Mouse (Mus musculus) thymus, postnatal 0 days (tissue): ENCODE data around the gene Fance. TPM values are rescaled to one million over a fixed set of nuclear protein-coding genes. Genes with fewer than 3 reads are reported as not detected.
"Not testable (repeated sequence)": the region's sequence is repeated elsewhere in the genome, so short reads cannot be mapped to it uniquely, and the experiment has no call there.

ENCODE experiments used
- DNase-seq: peaks from one replicate; pipeline ENCODE4 v3.0.0-alpha.2; 2015; ENCODE audit warnings: low spot score
- polyA plus RNA-seq: library from polyadenylated mRNA; unstranded; fragments of >200 nt; fragmentation: Nextera tagmentation; extraction: Ambion mirVana; gene quantifications from 2 replicates; pipeline ENCODE4 v1.2.1, GENCODE M21; 2015

The Fance gene
- polyA plus RNA-seq, 1 experiment from 2014 or later: 27.6 TPM

DNA sequence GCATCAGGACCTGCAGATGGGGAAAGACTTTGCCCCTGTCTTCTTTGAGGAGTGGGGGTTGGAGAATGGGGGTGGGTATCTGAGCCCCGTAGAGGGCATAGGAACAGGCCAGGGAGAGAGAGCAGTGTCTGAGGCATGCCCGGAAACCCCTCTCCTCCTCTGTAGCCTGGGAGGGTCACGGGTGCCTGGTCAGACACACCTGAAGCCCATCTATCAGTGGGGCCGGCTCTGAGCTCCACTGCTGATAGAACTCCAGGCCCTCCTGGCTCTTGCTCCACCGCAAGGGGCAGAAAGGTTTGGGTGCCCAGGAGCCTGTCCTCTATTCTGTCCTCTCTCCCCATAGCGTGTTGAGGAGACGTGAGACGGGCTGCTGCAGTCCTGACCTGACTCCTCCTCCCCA, 12.4 kb downstream of the Fance start:
- DNase-seq: no peak

DNA sequence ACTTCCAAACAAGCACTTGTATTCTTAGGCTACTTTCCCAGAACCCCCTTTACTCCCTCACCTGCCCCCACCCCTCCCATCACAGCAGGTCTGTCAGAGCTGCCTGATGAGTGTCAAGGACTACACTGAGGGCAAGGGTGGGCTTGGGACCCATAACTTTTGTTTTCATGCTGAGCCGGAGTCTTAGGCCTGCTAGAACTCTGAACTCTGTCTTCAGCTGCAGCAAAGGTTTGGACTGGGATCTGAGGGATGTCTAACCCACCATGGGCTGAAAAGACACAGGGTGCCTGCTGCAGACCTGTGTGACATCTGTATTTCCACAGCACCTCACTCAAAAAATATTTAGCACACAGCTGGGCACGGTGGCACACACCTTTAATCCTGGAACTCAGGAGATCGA, 13.6 kb downstream of the Fance start:
- DNase-seq: no peak

DNA sequence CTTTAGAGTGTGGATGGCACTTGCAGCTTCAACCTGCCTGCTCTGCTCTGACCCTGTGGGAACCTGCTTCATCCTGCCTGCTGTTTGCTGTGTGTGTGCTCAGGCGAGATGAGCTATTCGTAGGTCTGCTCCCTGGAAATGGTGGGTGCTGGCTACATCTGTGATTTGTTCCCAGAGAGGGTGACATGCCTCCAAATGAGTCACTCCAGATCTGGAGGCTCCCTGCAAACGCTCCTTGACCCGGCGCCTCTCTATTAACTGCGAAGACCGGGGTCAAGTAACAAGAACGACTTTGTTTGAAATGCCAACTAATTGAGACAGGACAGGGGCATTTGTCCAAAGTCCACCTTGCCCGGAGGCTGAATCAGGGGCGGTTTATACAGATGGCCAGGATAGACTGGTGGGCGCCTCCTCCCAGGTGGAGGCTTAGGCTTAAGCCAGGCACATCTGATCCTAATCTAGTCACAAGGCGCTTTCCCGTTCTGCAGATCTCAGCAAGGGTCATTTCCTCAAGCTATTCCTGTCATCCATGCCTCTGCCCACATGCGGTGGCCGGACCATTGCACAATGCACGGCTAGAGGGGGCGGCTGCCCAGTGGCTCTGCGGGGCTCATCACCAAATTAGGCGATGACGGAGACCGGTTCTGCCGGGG, 14.5 kb downstream of the Fance start:
- no peak for DNase-seq

DNA sequence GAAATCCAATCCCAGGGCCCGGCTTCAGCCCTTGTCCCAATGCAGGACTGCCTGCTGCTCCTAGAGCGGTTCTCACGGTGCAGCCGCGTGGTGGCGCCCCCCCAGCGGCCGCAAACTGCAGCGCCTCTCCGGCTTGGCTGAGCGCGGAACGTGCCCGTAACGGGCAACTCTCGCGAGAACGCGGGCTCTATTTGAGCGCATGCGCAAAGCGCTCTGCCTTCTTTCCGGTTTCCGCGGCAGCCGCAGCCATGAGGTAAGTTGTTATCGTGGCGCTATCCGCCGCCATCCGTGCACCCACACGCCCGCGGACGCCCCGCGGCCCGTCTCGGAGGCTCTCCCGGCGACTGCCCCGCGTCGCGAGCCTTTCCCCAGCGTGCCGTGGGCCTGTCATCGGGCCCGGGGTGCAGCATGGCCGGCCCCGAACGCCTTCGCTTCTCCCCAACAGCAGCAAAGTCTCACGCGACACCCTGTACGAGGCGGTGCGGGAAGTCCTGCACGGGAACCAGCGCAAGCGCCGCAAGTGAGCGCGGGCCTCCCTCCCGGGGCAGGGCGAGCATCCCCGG, 15.1 kb downstream of the Fance start, which contains the start of gene Rpl10a:
Gene Rpl10a (plus strand): TSS at position 106 of the 563 bp plus-strand sequence.
- peak; percentile 99 for DNase-seq

DNA sequence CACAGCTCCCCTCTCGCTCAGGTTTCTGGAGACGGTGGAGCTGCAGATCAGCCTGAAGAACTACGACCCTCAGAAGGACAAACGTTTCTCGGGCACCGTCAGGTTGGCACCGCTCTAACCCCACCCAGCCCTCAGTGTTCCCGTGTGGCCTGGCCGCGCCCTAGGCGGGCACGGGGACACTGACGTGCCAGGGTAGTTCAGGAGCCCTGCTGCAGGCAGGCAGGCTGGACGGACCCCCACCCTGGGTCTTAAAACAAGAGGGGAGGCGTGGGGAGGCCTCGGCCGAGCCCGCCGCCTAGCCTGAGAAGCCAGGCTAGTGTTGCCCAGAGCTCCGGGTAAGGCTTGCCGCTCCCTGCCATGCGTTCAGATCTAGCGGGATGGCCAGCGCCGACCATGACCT, 15.6 kb downstream of the Fance start:
- no peak for DNase-seq

DNA sequence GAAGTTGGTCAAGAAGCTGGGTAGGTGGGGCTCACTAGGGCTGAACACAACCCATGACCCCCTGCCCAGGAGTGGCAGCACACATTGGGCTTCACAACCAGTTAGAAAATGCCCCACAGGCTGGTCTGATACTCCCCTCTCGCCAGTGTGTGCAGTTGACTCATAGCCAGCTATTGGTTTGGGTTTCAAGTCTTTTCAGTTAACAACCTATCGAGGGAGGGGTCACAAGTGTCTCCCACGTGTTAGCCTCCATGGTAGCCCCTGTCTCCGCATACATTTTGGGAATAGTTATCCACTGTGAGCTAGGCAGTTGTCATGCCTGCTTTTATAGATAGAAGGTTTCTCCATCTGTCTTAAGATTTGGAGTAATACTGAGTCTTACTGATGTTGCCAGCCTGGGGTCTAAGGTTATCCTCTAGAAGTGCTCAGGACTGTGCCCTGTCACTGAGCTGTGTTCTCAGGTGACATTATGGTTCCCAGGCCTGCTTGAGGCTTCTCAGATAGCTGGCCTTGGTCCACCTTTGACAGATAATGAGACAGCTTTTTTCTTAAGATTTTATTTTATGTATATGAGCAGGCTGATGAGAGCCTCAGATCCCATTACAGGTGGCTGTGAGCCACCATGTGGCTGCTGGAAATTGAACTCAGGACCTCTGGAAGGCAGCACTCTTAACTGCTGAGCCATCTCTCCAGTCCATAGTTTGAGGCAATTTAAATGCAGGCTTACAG, 16.3 kb downstream of the Fance start:
- no peak for DNase-seq

GRCm38 (mm10) chr17:28330232-28330546, 16.9 kb downstream of the Fance start:
- no peak for DNase-seq

DNA sequence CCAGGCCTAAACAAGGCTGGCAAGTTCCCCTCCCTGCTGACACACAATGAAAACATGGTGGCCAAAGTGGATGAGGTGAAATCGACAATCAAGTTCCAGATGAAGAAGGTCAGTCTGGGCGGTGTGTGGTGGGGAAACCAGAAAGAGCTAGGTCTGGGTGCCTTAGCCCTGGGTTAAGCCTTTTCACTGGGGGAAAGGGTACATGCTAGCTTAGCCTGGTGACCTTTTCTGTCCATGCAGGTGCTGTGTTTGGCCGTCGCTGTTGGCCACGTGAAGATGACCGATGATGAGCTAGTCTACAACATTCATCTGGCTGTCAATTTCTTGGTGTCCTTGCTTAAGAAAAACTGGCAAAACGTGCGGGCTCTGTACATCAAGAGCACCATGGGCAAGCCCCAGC, 17.3 kb downstream of the Fance start:
- not testable (repeated sequence) for DNase-seq

DNA sequence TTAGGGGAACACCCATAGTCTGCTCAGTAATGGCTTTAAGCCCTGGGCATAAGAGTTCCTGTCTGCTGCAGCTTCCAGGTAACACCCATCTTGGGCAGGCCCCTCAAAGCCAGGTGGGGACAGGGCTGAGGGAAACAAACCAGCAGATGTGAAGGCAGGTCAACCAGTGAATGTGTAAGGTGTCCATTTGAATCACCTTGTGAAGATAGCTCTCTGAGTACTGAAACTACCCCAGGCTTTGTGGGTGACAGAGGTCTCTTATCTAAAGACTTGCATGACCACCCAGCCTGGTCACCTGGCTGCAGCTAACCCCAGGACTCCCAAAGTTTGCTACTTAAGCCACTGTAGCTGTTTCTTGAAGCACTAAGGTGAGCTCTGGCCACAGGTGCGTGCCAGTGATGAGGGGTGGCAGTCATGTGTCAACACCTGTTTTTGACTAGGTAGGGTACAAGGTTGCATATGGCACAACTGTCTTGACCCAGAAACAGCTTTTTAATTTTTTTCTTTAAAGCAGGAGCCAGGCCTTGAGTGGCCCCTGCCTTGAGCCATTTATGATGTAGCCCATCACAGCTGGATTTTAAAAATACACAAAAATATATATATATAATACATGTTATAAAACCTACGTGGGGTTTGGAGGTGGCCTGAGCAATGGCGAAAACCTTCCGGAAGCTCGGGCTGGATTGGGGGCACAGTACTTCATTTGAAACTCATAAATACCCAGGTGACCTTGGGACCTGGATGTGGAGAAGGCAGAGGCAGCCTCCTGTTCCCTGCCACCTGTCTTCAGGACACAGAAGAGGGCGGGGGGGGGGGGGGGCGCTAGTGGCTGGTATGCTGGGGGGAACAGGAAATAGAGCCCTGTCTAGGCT, 18.2 kb downstream of the Fance start:
- DNase-seq: no peak

DNA sequence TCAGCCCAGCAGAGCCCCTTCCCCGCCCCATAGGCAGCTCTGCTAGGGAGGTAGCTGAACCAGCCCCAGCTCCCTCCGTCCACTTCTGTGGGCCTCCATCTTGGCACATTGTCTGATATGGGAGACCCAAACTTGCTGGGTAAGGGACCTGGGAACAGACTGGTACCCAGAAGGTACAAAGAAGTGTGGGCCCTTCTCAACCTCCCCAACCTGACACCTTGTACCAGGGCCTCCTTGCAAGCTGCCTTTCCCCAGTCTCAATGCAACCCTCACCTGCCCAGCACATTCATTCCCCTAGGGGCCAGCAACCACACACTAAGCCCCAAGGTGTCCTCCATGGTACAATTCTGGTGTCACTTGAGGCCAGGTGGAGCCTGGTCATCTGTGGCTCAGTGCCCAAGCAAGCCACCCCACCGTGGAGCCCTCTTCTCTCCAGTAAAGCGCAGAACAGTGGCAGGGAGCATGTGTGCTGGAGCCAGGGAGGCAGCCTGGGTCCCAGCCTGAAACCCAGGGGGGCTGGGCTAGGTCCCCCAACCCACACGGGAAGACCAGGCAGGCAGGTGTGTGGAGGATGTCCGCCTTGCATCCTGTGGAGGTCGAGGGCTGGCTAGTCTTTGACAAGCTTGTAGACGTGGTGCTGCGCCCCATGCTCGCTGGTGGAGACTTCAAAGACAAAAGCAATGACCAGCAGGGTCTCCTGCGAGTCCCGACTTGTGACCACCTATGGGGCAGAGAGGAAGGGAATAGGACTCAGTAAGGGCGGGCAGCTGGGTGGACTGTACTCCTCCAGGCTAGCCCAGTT, 19.0 kb downstream of the Fance start:
- no peak for DNase-seq

GRCm38 (mm10) chr17:28332915-28333546, 19.7 kb downstream of the Fance start:
- no peak for DNase-seq

GRCm38 (mm10) chr17:28335267-28335666, 21.9 kb downstream of the Fance start:
- DNase-seq: no peak

DNA sequence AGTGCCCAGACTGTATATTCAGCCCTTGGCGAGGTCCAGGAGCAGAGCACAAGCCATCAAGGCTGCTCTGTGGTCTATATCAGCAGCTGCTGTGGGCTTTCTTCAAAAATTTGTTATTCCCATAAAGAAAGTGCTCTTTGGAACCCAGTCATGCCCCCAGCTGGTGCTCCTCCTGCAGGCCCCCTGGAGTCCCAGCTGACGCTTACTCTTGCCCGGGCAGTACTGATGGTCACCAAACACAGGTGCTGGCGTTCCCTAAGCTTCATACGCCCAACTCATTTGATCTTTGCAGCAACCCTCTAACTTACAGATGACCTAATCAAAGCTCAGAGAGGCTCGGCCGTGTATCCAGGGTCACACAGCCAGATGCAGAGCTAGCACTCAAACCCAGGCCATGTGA, 24.2 kb downstream of the Fance start:
- DNase-seq: no peak

GRCm38 (mm10) chr17:28340578-28340977, 27.3 kb downstream of the Fance start:
- no peak for DNase-seq

DNA sequence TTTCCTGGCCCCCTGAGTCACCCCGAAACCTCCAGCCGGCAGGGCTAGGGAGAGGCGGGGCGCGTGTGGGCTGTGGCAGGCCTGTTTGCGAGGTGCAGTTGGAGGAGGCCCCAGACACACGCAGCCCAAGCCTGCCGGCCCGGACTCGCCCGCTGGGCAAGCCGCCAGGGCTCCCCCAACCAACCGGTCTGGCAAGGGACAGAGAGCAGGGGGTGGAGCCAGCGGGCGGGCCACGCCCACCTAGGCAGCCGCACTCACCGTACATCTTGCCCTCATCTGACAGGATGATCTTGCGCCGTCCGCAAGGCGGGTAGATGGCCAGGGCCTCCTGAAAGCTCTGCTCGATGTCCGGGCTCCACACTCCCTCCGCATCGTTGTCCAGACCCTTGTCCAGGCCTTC, 27.8 kb downstream of the Fance start:
- DNase-seq: no peak

DNA sequence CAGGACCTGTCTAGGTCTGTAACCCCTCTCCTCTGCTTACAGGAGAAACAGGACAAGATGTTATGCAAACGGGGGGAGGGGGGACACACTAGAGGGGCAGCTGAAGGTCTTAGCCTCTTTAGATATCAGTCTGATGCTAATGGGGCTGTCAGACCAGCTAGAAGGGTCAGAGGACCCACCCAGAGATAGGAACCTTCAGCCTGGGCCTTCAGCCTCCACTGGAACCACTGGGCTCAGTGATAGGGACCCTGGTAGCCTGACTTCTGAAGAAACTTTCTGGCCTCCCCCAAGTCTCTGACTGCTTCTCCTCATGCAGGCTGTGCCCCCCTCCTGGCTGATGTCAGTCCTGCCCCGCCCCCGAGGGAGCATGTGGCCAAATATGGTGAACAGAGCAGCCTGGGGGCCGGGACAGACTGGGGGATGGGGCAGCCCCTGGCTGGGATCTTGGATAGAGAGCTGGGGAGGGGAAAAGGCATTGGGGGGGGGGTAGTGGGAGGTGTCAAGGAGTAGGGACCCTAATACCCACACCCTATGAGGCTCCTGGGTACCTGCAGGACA, 30.8 kb downstream of the Fance start:
- DNase-seq: no peak

DNA sequence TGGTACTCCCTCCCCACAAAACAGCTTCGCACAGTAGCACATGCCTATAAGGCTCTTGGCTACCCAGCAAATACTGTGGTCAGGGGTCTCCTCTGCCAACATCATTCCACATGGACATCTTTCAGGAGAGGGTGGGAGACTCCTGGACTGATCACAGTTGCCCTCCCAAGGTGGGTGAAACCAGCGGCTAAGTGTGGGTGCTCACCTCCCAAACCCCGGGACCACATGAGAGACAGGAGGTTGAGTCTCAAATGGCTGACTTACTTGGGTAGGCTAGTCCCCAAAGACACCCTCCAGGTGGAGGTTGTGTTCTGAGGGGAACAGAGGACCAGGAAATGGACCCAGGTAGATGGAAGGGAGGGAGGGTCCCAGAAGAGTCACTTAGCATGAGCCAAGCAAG, 31.4 kb downstream of the Fance start:
- DNase-seq: no peak

GRCm38 (mm10) chr17:28345271-28345721, 32.0 kb downstream of the Fance start:
- no peak for DNase-seq

DNA sequence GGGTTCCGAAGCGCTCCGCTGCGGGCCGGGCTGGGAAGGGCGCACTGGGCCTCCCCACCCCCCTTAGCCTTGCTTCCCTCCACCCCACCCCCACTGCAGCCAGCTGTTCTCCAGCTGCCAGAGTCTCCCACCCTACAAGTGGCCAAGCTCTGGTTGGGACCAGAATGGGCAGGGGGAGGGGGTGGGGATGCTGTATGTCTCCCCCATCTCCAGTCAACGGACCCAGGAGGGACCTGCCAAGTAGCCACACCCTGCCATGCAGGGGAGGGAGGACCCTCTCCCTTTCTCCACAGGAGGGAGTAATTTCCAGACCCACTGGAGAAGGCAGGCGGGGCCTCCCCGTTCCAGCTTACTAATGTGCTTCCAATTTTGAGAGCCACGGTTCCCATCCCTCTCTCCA, 32.6 kb downstream of the Fance start:
- no peak for DNase-seq

- no peak for DNase-seq
Measured at GRCm38 (mm10) chr17:28347327-28347726, 34.0 kb downstream of the Fance start.
